Mouse (Mus musculus): ENCODE results near the gene Tpra1. TPM values are rescaled to one million over a fixed set of nuclear protein-coding genes. Genes with fewer than 3 reads are reported as not detected.

Gene Tpra1
- polyA plus RNA-seq, 1 experiment from 2014 or later, result 62.2 TPM

DNA sequence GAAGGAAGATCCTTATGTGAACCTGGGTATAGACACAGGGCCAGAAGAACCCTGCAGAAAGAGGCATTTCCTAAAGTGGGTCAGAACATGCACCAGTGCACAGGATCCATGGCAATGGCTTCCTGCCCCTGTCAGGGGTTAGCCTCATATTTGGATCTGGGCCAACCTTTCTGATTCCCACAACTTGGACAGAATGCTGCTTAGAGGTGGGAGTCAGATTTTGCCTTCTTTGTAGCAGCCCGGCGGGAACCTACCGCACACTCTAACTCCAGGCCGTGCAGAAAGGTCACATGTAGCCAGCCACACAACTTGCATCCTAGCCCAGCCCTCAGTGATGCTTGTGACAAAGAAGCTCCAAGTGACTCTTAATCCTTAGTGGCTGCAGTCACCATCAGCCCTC is 32.1 kb downstream of the Tpra1 start:
- Histone ChIP-seq H3K9ac (ENCODE audit: low read depth, low read length) (no peak overlapping the region), H3K9me3 (replicated peaks; ENCODE audit: low read length) (no peaks in the 10 kb centered on the region), H3K27me3 (ENCODE audit: insufficient read depth, low read length) (no peaks in the 10 kb centered on the region), H3K4me1 (replicated peaks; ENCODE audit: insufficient read depth, low read length) (peaks cover 9% of the 10 kb centered on the region; the same call in 1 of the 2 replicates), H3K4me2 (ENCODE audit: low read length) (no peak overlapping the region), H3K36me3 (ENCODE audit: insufficient read depth, low read length) (no peaks in the 10 kb centered on the region), H3K27ac (no peak overlapping the region), H3K4me3 (replicated peaks; ENCODE audit: low read depth, low read length) (no peak overlapping the region)
- 53% methylated on average over 4 of the region's 4 CpGs for WGBS
- TF ChIP-seq CTCF (IDR thresholded peaks at IDR 0.05; ENCODE audit: low read depth), result no peak
- DNase-seq (ENCODE audit: low spot score) (peak; percentile 9), ATAC-seq (replicated peaks; ENCODE audit: low FRiP score, low read depth) (no peak)

DNA sequence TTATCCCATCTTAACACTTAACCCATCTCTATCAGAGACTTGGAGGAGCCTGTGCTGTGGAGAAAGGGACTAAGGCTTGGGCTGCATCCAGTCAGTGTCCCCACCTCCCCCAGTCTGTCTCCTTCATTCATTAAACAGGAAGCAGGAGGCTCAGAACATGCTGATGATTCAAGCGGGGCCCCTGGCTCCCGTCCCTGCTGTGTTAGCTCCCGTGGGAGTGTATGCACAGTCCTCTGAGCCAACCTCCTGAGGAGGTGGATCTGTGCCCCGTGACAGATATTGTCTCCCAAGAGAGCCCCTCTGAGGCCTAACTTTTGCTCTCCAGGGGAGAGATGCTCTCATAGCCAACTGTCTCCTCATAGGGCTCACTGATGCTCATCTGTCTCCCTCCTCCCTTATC is 32.8 kb downstream of the Tpra1 start:
- 9% methylated on average over 4 of the region's 4 CpGs for WGBS
- no peak overlapping the region for H3K4me2 ChIP-seq (ENCODE audit: low read length)
- no peak for ATAC-seq (replicated peaks; ENCODE audit: low FRiP score, low read depth)

DNA sequence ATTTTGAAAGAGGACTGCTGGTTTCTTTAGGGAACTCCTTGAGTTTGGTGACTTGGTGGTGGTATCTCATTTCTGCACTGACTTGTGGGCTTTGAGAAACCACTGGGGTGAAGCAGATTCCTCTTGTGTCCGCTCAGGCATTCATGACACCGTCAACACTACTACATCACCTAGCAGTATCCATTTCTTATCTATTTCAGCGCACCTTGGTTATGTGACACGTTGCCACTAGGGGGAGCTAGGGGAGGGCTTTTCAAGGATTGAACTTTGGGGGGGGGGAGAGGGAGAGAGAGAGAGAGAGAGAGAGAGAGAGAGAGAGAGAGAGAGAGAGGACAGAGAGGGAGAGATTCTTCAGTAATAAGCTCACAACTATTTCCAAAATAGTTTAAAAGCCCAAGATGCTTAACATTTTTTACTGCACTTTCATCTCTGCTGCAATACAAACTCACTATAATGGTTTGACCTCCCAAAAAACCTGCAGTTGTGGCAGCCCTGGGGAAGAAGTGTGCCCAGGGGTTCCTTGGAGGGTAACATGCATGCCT is 33.8 kb downstream of the Tpra1 start:
- peak; percentile 75 for TF ChIP-seq CTCF (IDR thresholded peaks at IDR 0.05; ENCODE audit: low read depth)
- Histone ChIP-seq H3K4me3 (replicated peaks; ENCODE audit: low read depth, low read length) (no peak overlapping the region), H3K9me3 (replicated peaks; ENCODE audit: low read length) (no peaks in the 10 kb centered on the region), H3K36me3 (ENCODE audit: insufficient read depth, low read length) (no peaks in the 10 kb centered on the region), H3K9ac (ENCODE audit: low read depth, low read length) (no peak overlapping the region), H3K27me3 (ENCODE audit: insufficient read depth, low read length) (no peaks in the 10 kb centered on the region), H3K4me2 (ENCODE audit: low read length) (no peak overlapping the region), H3K27ac (no peak overlapping the region), H3K4me1 (replicated peaks; ENCODE audit: insufficient read depth, low read length) (peaks cover 9% of the 10 kb centered on the region; the same call in 1 of the 2 replicates)
- no peak for ATAC-seq (replicated peaks; ENCODE audit: low FRiP score, low read depth)
- DNase-seq (ENCODE audit: low spot score), result peak; percentile 61
- WGBS, result 12% methylated on average over 4 of the region's 4 CpGs

More for the DNA sequence above, 32.8 kb downstream of the Tpra1 start:
- Histone ChIP-seq H3K27ac (no peak overlapping the region), H3K36me3 (ENCODE audit: insufficient read depth, low read length) (no peaks in the 10 kb centered on the region), H3K27me3 (ENCODE audit: insufficient read depth, low read length) (no peaks in the 10 kb centered on the region), H3K4me3 (replicated peaks; ENCODE audit: low read depth, low read length) (no peak overlapping the region), H3K4me1 (replicated peaks; ENCODE audit: insufficient read depth, low read length) (peaks cover 9% of the 10 kb centered on the region; the same call in 1 of the 2 replicates), H3K9me3 (replicated peaks; ENCODE audit: low read length) (no peaks in the 10 kb centered on the region), H3K9ac (ENCODE audit: low read depth, low read length) (no peak overlapping the region)
- TF ChIP-seq CTCF (IDR thresholded peaks at IDR 0.05; ENCODE audit: low read depth), result no peak
- DNase-seq (ENCODE audit: low spot score), result peak; percentile 11

DNA sequence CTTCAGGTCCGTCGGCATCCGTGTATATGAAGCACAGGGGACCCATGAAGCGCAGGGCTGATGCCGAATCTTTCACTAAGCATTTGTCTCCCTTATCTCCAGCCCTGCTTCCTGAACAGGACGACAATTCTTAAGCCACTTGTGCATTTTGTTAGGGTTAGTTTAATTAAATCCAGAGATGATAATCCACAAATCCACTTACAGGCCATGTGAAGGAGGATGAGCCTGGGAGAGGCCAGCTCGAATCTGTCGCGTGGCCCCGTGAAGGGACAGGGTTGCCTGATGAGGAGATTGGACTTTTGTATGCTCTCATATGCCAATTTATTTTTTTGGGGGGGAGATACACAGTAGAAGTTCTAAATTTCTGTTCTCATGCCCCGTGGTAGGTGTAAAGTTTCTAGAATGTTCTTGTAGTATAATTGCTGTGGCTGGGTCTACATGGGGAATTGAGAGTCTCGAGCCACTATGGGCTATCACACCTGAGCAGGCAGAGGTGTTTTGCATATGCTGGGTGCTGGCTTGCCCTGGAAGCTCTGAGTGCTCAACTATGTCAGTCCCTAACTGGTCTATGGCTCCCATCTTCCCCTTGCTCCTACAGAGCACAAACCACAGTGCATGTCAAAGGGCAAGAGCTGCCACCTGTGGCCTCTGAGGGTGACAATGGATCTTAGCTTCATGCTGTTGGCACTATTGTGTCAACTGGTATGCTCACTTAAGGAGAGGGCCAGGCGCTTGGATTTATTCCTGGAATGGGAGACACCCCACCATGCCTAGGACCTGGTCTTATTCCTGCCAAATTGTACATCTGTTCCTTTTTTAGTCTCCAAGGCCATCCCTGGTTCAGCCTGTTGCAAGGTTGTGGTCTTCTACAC is 34.5 kb downstream of the Tpra1 start:
- Histone ChIP-seq H3K9ac (ENCODE audit: low read depth, low read length) (no peak overlapping the region), H3K9me3 (replicated peaks; ENCODE audit: low read length) (no peaks in the 10 kb centered on the region), H3K4me3 (replicated peaks; ENCODE audit: low read depth, low read length) (no peak overlapping the region), H3K4me2 (ENCODE audit: low read length) (no peak overlapping the region), H3K27me3 (ENCODE audit: insufficient read depth, low read length) (no peaks in the 10 kb centered on the region), H3K27ac (no peak overlapping the region), H3K36me3 (ENCODE audit: insufficient read depth, low read length) (no peaks in the 10 kb centered on the region), H3K4me1 (replicated peaks; ENCODE audit: insufficient read depth, low read length) (peaks cover 9% of the 10 kb centered on the region; the same call in 1 of the 2 replicates)
- no peak for TF ChIP-seq CTCF (IDR thresholded peaks at IDR 0.05; ENCODE audit: low read depth)
- no peak for ATAC-seq (replicated peaks; ENCODE audit: low FRiP score, low read depth)
- WGBS, result 78% methylated on average over 13 of the region's 13 CpGs
- DNase-seq (ENCODE audit: low spot score), result no peak

DNA sequence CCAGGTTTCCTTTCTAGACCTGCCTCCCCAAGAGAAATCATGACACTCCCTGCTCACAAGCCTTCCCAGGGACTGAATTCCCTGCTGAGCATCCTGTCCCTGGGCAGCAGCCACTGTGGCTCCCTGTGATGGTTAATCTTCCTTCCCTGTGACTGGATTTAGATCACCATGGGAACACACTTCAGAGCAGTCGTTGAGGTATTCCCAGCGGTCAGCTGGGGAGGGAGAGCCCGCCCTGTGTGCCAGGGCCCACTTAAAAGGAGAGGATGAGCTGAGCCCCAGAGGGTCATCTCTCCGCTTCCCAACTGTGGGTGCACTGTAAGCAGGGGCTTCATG is 35.1 kb downstream of the Tpra1 start:
- whole genome bisulfite sequencing, result 58% methylated on average over 4 of the region's 4 CpGs
- TF ChIP-seq CTCF (IDR thresholded peaks at IDR 0.05; ENCODE audit: low read depth), result no peak

DNA sequence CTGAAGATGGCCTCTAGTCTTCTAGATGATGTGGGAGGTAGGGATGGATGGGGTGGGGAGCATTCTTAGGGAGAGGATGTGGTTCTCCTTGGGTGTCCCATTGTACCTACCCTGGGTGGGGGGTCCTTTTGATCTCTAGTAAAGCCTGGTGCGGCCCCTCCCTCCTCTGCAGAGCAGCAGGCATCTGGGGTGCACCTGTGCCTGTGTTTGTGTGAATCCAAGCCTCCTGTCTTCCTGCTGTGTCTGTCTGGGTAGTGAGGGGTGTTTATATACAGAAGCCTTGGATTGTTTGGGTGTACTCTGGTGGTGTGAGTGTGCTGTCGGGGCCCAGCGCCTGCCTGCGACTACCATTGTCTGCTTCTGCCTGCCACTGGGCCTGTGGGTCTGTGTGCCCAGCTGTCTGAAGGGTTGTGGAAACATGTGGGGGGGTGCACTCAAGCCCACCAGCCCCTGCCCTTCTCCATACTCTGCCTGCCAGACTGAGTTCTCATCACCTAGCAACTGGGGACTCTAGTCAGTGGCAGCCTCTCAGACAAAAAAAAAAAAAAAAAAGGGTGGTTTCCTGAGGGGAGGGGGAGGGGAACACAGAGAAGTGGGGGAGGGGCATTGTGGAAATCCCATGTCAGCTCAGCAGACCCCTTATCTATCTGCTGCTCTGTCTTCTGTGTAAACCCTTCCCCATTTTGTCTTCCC is 36.1 kb downstream of the Tpra1 start:
- no peak overlapping the region for H3K9ac ChIP-seq (ENCODE audit: low read depth, low read length)
- ATAC-seq (replicated peaks; ENCODE audit: low FRiP score, low read depth) (no peak), DNase-seq (ENCODE audit: low spot score) (no peak)
- no peak overlapping the region for H3K4me3 ChIP-seq (replicated peaks; ENCODE audit: low read depth, low read length)
- 72% methylated on average over 4 of the region's 4 CpGs for WGBS
- H3K36me3 ChIP-seq (ENCODE audit: insufficient read depth, low read length), result no peaks in the 10 kb centered on the region
- no peak for TF ChIP-seq CTCF (IDR thresholded peaks at IDR 0.05; ENCODE audit: low read depth)
- no peak overlapping the region for H3K4me2 ChIP-seq (ENCODE audit: low read length)
- H3K27ac ChIP-seq, result no peak overlapping the region
- no peaks in the 10 kb centered on the region for H3K27me3 ChIP-seq (ENCODE audit: insufficient read depth, low read length)
- H3K4me1 ChIP-seq (replicated peaks; ENCODE audit: insufficient read depth, low read length), result peaks cover 9% of the 10 kb centered on the region; the same call in 1 of the 2 replicates
- H3K9me3 ChIP-seq (replicated peaks; ENCODE audit: low read length), result no peaks in the 10 kb centered on the region

More for the DNA sequence above, 35.1 kb downstream of the Tpra1 start:
- H3K4me2 ChIP-seq (ENCODE audit: low read length), result no peak overlapping the region
- H3K9ac ChIP-seq (ENCODE audit: low read depth, low read length), result no peak overlapping the region
- no peaks in the 10 kb centered on the region for H3K9me3 ChIP-seq (replicated peaks; ENCODE audit: low read length)
- no peak overlapping the region for H3K27ac ChIP-seq
- H3K4me1 ChIP-seq (replicated peaks; ENCODE audit: insufficient read depth, low read length), result peaks cover 9% of the 10 kb centered on the region; the same call in 1 of the 2 replicates
- no peak for DNase-seq (ENCODE audit: low spot score)
- H3K27me3 ChIP-seq (ENCODE audit: insufficient read depth, low read length), result no peaks in the 10 kb centered on the region
- H3K36me3 ChIP-seq (ENCODE audit: insufficient read depth, low read length), result no peaks in the 10 kb centered on the region
- no peak overlapping the region for H3K4me3 ChIP-seq (replicated peaks; ENCODE audit: low read depth, low read length)
- no peak for ATAC-seq (replicated peaks; ENCODE audit: low FRiP score, low read depth)

Data from kidney, postnatal 0 days (tissue).